Mouse (Mus musculus) thymus, postnatal 4 days (tissue): ENCODE measurements at regions not wholly inside any gene's neighbourhood (a gene's known extent, or its start where the extent isn't known, plus 50 kb on each side); places are given as distances from the start of the nearest gene placed in this dataset.

Experiments
- DNase-seq: peaks from one replicate; pipeline ENCODE4 v3.0.0; 2021

DNA sequence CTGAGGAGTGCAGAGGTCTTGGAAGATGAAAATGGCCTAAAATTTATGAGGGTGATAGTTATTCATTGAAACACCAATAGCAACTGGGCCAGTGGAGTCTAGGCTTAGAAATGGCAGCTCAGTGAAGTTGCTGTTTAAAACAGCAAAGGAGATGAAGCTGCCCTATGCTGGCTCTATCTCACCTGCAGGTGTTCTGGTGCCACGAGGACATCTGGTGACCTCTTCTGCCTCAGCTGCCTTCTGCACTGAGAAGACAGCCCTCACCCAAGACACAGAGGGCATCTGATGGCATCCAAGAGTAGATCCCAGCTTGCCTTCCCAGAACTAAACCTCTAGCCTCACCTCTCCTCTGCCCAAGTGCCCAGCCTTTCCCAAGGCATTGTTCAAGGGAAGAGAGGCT is 187.5 kb upstream of the Sdk2 start:
- peak; percentile 53 for DNase-seq

DNA sequence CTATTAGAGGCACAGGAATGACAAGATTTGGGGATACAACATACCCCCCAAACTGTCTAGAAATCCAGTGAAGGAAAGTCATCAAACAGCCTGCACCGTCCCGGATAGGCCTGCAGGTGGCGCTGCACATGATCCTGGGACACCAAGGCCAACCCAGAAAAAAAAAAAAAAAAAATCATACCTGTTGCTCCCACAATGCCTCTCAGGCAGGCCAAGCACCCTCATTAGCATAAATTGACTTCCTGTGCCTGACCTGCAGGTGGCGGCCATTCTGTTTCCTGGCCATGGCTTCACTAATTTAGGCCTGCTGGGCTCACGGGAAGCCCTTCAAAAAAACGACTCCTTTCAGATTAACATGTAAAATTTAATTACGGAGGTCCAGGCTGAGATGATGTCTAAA is 184.8 kb upstream of the Sdk2 start:
- peak; percentile 67 for DNase-seq

DNA sequence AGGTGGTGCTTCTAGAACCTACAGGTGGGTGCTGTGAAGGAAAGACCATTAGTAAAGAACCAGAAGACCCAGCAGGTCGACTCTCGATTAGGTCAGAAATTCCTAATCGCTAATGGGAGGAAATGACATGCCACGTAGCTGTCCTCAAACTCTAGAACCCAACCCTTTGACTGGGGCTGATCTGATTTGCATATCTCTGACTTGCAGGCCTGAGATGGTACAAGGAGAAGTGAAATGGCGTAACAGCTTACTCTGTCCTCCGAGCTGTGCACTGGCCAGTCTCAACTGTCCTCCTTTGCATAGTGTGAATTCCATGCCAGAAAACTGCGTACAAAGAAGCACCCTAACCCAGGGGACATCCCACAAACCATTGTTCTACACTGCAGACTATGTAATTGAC is 182.4 kb upstream of the Sdk2 start:
- DNase-seq: no peak

DNA sequence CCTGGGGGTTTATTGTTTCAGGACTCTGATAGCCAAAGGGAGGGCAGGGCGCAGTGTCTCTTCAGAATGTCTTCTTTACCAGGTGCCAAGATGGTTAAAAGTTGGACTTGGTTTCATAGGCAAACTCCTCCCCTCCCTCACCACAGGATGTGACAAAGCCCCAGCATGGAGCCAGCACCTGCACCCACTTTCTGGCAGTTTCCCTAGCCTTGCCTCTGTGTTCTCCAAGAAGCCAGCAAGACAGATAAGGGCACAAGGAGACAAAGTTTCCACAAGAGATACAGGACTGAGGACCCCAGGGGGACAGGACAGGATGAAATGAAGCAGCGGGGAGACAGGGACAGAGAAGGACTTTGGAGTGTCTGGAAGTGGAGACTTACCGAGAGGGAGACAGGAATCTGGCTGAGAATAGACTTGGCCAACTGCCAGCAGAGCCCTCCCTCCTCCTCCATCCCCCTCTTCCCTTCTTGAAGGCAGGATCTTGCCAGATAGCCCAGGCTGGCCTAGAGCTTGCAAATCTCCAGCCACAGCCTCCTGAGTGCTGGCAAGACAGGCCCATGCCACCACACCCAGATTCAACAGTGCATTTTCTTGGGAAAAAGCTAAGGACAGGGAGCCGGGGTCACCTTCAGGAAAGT is 181.5 kb upstream of the Sdk2 start:
- peak; percentile 76 for DNase-seq

DNA sequence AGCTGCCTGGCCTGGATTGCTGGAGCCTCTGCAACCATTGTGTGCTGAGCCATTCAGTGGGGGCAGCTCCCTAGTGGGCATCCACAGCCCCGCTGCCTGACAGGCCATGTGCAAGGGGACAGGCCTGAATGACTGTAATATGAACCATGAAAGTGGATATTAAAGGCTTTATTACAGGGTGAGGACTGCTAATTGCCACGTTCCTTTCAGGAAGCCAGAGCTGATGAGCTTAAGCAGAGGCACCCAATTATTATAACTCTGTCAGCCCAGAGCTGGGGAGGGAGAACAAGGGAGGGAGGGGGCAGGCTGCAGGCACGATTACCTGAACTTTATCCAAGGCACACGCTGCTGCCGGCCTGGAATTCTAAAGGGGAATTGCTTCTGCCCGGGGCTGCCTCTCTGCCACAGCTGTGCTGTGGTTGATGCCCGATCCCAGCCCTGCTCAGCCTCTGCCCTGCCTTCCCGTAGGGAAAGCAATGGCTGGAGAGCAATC is 172.5 kb upstream of the Sdk2 start:
- peak; percentile 16 for DNase-seq

DNA sequence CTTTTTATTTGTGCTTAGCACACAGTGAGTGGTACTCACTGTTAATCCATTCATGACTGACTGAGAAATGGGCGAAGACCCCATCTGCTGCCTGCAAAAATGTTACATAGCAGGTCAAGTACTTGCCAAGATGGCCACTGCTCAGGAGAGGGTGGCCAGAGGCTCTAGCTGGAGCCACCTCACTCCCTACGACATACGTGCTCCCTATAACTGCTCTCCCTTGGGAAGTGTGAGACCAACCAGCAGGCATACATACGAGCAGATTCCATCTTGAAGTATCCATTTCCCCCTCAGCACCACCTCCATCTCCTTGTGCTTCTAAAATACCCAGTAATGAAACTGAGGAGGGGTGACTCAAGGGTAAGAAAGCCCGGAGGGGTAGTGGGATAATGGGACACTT is 172.0 kb upstream of the Sdk2 start:
- peak; percentile 11 for DNase-seq

DNA sequence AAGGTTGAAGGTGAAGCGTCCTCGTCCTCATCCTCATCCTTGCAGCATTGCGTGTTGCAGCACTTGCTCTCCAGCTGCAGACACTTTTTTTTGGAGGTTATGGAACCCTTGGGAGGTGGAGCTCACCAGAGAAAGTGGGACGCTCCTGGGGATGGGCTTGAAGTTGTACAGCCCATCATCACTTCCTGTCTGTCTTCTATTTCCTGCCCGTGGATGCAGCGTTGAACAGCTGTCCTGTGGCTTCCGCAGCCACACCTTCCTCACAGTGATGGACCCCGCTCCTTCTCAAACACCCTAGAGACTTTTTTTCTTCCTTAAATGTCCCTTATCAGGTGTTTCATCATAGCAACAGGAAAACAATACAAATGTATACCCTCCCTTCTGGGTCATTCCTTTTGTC is 171.5 kb upstream of the Sdk2 start:
- peak; percentile 62 for DNase-seq

DNA sequence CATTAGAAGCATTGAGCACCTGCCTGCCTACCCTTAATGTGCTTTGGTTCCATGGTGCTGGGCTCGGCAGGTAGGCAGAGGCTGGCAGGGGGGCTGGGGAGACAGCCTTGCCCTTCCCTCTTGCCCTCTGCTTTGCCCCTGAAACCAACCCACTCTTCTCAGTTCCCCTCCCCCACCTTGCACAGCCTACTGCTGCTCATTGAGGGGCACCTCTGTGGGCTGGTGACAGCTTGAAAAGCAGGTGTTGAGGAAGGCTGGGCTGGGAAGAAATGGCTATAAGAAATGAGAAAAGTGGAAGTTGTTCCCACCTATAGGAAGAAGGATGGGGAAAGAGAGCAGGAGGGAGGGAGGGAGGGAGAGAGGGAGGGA is 167.7 kb upstream of the Sdk2 start:
- DNase-seq: peak; percentile 85

DNA sequence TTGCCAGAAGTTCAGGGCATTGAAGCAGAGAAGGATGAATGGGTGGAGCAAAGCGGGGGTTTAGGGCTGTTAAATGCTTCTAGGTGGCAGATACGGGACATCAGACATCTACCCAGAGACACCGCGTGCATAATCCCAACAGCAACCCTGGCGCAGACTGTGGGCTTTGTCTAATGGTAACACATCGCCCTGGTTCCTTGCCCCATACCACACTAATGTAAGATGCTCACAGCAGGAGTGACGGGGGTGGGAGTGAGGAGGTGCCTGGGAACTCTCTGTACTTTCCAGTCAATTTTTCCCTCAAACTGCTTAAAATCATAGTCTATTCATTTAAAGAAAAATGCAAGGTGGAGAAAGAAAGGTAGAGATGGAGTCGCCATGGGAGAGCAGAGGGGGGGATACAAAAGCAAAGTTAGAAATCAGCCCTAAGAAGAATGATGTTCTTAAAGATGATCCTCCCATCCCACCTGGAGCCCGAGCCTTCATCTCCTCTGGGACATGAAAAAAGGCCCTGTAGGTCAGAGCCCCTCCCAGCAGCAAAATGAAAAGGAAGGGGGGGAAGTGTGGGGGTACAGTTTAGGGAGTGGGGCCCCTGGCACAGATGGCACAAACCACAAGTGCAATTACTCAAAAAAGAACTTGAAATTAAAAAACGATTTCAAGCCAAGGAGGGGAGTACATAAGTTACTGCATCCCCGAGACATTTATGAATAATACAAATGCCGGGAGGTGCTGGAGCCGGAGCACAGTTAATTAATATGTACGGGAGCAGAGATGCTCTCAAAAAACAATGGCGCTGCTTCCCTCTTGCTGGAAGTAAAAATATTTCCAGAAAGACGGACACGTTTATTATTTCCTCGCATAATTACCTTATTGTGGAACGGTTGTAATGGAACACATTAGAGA is 167.0 kb upstream of the Sdk2 start:
- DNase-seq: peak; percentile 60

DNA sequence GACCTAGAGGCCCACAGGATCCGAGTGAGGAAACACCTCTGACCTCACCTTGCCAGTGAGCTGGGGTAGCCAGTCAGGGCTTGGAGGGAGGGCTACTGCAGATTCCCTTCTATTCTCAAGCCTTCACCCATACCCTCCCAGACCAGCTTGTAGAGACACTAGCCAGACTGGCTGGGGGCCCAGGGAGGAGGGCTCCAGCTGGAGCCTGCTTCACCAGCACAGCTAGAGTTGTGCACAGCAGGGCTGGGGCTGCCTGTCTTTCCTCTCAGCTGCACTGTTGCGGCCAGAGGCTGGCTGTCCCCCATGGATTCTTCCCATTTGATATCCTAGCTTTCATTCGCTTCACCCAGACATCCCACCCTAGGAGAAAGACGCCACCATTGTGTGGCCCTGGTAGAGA is 165.0 kb upstream of the Sdk2 start:
- DNase-seq: peak; percentile 66

DNA sequence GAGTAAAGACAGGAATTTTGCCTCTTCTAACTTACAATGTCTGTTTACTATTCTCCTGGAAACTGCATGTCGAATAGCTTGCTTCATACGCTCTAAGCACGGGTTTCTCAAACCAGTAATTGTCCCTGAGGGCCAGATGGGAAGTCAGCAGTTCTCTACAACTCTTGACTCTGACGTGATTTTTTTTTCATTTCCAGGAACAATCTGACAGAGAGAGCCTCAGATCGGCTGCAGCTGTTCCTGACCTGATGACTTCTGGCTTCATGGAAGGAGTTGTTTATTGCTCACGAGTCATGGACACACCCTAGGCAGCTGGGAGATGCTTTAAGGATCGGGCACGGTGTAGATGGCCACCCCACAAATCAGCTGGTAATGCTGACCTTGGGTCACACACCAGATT is 162.9 kb upstream of the Sdk2 start:
- no peak for DNase-seq

DNA sequence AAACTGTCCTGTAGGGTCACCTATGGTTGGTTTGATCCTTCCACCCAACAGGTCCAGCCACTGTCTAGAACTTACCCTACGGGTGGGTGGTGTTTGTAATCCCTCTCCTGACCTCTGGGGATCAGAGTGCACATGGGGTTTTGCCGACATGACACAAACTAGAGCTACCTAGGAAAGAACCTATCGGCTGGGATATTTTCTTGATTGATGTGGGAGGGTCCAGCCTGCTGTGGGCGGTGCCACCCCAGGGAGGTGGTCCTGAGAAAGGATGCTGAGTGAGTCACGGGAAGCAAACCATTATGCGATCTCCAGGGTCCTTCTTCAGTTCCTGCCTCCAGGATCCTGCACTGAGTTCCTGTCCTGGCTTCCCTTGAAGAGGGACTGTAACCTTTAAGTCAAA is 162.3 kb upstream of the Sdk2 start:
- DNase-seq: no peak

DNA sequence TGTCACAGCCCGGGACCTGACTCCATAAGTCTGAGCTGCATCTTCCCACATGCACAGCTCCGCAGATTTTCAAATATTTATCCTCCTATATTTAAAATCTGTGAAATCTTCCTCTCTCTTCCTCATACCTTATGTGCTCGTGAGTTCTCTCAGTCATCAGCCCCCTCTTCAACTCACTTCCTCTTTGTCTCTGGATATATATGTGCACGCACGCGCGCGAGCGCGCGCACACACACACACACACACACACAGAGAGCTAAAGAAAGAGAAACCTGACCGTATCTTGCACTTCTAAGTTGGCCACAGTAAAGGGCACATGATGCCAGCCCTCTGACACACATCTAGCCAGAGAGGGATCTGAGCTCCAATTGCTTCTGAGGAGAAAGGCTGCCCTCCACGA is 159.7 kb upstream of the Sdk2 start:
- peak; percentile 74 for DNase-seq

DNA sequence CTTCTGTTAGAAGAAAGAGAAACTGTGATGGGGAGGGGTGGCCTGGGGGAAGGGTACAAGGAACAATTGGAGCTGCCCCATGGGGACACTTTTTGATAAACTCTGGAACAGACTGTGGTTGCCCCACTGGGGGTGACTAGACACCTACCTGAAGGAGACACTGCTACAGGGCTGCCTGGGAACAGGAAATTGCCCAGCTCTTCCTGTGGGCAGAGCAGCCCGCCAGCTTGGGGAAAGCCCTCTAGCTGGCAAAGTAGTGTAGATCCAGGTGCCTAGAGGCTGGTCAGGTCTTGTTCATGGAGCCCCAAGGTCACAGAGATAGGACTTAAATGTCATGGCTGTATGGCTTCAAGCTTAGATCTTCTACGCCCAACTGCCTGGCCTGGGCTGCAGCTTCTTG is 157.9 kb upstream of the Sdk2 start:
- peak; percentile 47 for DNase-seq

DNA sequence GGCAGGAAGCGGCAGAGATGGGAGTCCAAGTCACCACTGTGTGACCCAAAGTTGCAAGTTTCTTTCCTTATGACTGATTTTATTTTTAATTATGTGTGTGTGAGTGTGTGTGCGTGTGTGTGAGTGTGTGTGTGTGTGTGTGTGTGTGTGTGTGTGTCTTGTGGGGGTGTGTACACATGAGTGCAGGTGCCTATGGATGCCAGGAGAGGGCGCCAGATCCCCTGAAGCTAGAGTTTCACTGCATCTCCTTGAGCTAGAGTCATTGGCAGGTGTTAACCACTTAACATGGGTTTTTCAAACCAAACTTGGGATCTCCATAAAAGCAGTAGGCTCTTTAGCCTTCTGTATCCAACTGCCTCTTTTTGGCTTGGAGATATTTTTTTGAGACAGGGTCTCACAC is 156.2 kb upstream of the Sdk2 start:
- DNase-seq: peak; percentile 69

DNA sequence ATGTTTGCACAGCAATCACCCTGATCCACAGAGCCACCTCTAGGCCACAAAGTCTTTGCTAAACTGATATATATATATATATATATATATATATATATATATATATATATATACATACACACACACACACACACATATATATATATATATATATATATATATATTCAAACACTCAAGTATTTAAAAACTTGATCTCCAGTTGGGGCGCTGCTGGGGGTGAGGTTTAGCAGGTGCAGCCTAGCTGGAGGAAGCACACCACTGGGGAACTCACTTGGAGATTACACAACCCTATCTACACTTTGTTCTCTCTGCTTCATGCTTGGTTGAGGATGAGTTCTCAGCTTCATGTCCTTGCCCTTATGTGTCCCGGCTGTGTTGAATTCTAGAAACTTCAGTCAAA is 153.6 kb upstream of the Sdk2 start:
- DNase-seq: peak; percentile 54

DNA sequence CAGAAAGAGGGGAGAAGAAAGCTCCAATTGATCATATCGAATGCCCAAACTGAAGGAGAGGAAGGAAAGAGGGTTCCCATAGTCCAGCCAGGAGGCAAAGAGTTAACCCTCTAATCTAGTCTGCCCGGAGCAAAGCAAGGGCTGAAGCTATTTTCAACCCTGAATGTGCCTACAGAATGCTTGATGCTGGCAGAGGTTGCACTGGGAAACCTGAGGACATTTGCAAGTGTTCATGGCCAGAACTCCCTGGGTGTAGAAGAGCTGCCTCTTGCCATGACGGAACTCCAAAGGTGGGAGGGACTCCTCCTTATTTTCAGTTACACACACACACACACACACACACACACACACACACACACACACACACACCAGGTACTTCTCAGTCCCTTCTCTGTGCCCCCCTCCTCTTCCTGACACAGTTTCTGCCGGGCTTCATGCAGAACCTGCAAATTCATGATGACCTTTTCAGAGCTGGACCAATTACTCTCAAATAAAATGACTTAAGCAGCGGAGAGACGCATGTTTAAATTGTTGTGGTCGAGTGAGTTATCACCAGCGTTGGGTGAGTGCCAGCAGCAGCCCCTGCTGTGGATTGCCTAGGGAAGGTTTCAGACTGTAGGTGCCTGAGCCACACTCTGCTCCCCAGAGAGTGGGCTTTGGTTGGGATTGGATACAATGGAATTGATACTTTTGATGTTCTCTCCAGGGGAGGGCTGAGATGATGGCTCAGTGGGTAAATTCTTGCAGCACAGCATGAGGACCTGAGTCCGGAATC is 152.1 kb upstream of the Sdk2 start:
- DNase-seq: no peak

DNA sequence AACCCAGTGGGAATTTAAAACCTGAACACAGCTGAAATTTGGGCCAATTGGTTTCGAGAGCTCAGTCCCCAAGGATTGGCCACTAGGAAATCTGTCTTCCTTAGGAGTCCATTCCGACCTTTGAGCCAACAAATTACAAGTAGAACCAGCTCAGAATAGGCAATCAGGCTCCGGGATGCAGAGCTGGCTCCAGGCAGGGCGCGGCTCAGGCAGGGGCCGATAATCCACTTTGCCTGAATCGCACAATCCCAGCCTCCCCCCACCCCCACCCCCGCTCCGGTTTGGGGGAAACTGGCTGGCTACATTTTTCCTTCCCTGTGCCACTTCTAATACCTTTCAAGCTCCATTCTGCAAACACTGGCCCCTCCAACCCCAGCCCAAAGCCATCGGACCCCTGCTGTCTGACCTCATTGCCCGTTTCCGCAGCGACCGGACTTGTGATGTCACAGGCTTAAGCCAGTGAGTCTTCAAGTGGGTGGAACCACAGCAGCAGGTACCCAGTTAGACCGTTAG is 150.5 kb upstream of the Sdk2 start:
- no peak for DNase-seq

DNA sequence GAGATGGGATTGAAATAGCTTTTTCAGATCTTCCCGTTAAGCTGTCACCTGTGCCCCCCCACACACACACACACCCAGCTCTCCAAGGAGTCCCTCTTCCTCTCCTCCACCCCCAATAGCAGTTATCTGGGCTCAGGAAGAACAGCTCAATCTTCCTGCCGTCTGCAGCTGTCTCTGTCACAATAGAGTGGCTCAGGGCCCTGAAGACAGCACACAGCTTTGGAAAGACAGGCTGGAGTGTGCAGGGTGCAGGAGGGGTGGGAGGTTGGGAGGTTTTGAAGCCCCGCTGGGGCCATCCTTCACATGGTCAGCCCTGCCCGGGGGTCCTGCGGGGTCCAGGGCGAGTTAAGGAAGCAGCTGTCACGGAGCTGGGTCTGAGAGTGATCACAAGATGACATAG is 149.6 kb upstream of the Sdk2 start:
- no peak for DNase-seq

DNA sequence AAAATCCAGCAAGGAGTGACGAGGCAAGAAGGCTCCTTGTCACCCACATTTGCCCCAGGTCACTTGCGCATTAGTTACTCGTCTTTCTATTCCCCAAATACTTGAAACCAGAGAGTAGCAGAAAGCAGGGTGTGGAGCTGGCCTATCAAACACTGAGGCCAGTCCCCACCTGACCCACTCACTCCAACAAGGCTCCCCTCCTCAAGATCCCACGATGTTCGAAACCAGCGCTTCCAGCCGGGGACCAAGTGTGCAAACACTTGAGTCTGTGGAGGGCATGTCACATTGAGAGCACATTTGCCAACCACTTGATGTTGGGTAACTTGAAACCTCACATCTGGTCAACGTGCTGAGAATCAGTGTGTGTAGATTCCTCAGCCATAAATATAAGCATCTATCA is 148.4 kb upstream of the Sdk2 start:
- no peak for DNase-seq

DNA sequence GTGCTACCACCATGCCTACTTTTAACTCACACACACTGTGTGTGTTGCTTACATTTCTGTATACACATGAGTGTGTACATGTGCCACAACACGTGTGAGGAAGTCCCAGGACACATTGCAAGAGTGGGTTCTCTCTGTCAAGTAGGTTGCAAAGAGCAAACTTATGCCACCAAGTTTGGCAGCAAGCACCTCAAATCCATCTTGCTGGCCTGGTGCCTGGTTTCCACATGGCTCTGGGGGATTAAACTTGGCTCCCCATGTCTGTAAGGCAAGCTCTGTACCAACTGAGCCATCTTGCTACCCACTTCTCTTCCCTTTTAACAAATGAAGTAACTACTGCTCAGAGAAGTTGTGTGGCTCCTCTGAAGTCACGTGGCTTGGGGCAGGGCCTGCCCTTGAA is 145.3 kb upstream of the Sdk2 start:
- no peak for DNase-seq

DNA sequence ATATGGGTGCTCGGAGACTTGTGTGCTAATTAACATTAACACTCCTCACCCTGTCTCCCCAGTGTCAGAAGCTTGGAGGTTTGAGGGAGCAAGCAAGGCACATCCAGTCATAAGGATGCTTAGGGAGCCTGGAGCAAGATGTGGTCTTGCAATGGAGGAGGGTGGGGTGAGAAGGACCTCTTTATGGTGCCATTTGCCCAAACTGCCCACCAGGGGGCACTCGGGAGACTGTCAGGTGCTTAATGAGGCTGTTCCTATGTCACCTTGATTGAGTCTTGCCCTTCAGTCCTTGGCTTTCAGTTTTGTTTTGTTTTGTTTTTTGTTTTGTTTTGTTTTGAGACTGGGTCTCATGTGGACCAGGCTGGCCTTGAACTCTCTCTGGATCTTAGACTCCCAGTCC is 138.3 kb upstream of the Sdk2 start:
- DNase-seq: peak; percentile 94

DNA sequence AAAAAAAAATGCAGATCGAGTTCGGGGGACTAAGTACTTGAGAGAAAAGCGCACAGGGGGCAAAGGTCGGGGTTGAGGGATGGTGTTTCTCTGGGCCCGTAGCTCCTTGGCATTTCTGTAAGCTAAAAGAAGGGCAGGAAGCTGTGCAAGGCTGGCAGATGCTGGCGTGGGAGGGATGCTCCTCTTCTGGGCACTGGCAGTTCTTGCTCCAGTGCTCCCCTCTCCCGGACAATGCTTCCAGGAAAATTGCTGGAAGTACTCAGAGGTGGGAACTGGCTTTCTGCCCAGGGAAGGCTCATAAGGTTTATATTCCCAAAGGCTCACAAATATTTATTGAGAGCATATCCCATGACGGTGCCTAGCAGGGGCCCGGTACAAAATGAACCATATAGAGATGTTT is 136.6 kb upstream of the Sdk2 start:
- DNase-seq: no peak

DNA sequence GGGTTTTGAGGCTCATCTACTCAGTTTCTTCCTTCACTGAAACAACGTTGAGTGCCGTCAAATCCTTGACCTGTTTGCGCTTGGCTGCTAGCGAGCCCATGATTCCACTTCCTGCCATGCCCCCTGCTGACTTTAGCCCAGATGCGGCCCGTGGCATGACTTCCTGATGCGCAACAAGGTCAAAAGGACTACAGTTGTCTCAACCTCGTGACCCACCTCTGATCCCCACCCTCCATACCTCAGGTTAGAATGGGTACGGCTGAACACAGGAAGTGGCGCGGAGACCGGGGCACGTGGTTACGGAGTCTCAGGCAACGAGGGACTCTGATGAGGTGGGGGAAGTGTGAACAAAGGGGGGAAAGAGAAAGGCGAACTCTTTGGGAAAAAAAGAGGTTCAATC is 135.6 kb upstream of the Sdk2 start:
- no peak for DNase-seq
